In genomic region chrY:90719403-90720232, GRCm38 (mm10) we compare ENCODE assay signal across 34 mouse cellular contexts. TPM values are rescaled to one million over a fixed set of nuclear protein-coding genes. Genes with fewer than 3 reads are reported as not detected.
DNase-seq lines count a peak whose midpoint lies in the region; ATAC-seq and TF ChIP-seq lines count a peak whose summit lies in the region.
"Not testable (repeated sequence)": the region's sequence is repeated elsewhere in the genome, so short reads cannot be mapped to it uniquely, and the experiment has no call there.
"Had no signal": no experiment of that assay in that cellular context is flagged by ENCODE, and none has a peak within 500 bp of the region (broad histone marks: within the 10 kb centered on the region; RNA-seq: fewer than 3 reads in every experiment).

No protein-coding gene starts in this region.

- not testable (repeated sequence) for H3K9me3 ChIP-seq in ES-E14 (ENCODE audit: control insufficient read depth, insufficient read depth, low read depth, low read length); heart, embryonic 11.5 days (replicated peaks; ENCODE audit: control insufficient read depth, low read length)

- not testable (repeated sequence) for H3K79me2 ChIP-seq in myocyte (ENCODE audit: control insufficient read depth, insufficient read depth)

- H3K4me3 ChIP-seq in ES-E14 (ENCODE audit: insufficient read depth in 1 of 2, low read depth in 1 of 2, low read length in 2 of 2, poor library complexity in 1 of 2, severe bottlenecking in 1 of 2); heart, embryonic 11.5 days (ENCODE audit: low read depth, low read length); myocyte: not testable (repeated sequence)

- not testable (repeated sequence) for H3K27me3 ChIP-seq in heart, embryonic 11.5 days (ENCODE audit: control insufficient read depth, insufficient read depth, low read length); myocyte (ENCODE audit: control insufficient read depth, insufficient read depth, insufficient read length)

- peaks cover 14% of the 10 kb centered on the region for H3K36me3 ChIP-seq in ES-E14 (ENCODE audit: control insufficient read depth, insufficient read depth, low read length, poor library complexity, severe bottlenecking)
- not testable (repeated sequence) for H3K36me3 ChIP-seq in heart, embryonic 11.5 days (ENCODE audit: control insufficient read depth, insufficient read depth, low read length); myocyte (ENCODE audit: control insufficient read depth, insufficient read depth)

- DNase-seq in CD4-positive helper T cell, adult 2 months (ENCODE audit: low read depth, low spot score): peak; percentile 2
- DNase-seq in ES-E14 (ENCODE audit: low read depth, low spot score) (peak; percentile 98), ZHBTc4 (ENCODE audit: low read depth, low spot score) (peak; percentile 94)
- peak; percentile 0 for DNase-seq in embryo, embryonic 9.5 days (ENCODE audit: extremely low spot score)
- peak; percentile 1 for DNase-seq in yolk sac, embryonic 10.5 days (ENCODE audit: low spot score)

- H3K4me1 ChIP-seq in ES-E14 (ENCODE audit: control insufficient read depth in 2 of 2, insufficient read depth in 2 of 2, low read length in 2 of 2, poor library complexity in 1 of 2); heart, embryonic 11.5 days (ENCODE audit: control insufficient read depth, insufficient read depth, low read length): not testable (repeated sequence)

- 0 out of 2 replicates have a peak, but pooled peaks have one; percentile 26 for ATAC-seq in heart, embryonic 11.5 days (replicated peaks; ENCODE audit: insufficient number of reproducible peaks, low FRiP score, low TSS enrichment)

- not testable (repeated sequence) for H3ac ChIP-seq in myocyte (ENCODE audit: control insufficient read depth, insufficient read length)

- H3K9ac ChIP-seq in ES-E14 (ENCODE audit: insufficient read depth, low read depth, low read length, poor library complexity, severe bottlenecking); heart, embryonic 11.5 days (ENCODE audit: low read depth, low read length): not testable (repeated sequence)

- in situ Hi-C loops in ES-E14 (cut with MboI; ENCODE audit: low sequenced_read_pairs in 2 of 2, unreplicated experiment in 2 of 2): not testable (repeated sequence)

- H3K27ac ChIP-seq in ES-E14 (ENCODE audit: insufficient read depth, low read depth, low read length, poor library complexity, severe bottlenecking): peak overlapping the region; percentile 32; the same call in 1 of the 2 replicates
- not testable (repeated sequence) for H3K27ac ChIP-seq in heart, embryonic 11.5 days (ENCODE audit: low read depth, low read length)

- WGBS in heart, embryonic 11.5 days (ENCODE audit: insufficient replicate concordance): 76% methylated on average over 13 of the region's 13 CpGs

- TF ChIP-seq POLR2A in myocyte (IDR thresholded peaks at IDR 0.05; ENCODE audit: insufficient read length, low read depth): not testable (repeated sequence)

- H3K4me2 ChIP-seq in heart, embryonic 11.5 days: not testable (repeated sequence)
- peak overlapping the region; percentile 22 for H3K4me2 ChIP-seq in myocyte (ENCODE audit: low read depth)

RNA-seq across cellular contexts. Expression of gene Gm21860, which starts 35.0 kb away (rescaled TPM):
- not detected in 2 replicates for total RNA-seq in ES-E14 (2012; rRNA removed)
- not detected in 2 replicates for polyA plus RNA-seq in heart, embryonic 11.5 days (2014; fragmentation: Nextera tagmentation; extraction: Ambion mirVana)
- polyA plus RNA-seq in myocyte (2012; fragmentation: generic; extraction: Trizol): not detected
- total RNA-seq: adrenal gland, postnatal 10 days; gastrocnemius, adult 18-20 months; gastrocnemius, postnatal 25 days; heart, adult 18-20 months; heart, postnatal 4 days; layer of hippocampus, postnatal 36 days; left cerebral cortex, postnatal 4 days; megakaryocyte, adult 5-6 weeks; monocyte, adult 5-6 weeks; neutrophil, adult 5-6 weeks had no signal
- polyA plus RNA-seq: embryonic facial prominence, embryonic 10.5 days; embryonic facial prominence, embryonic 15.5 days; forebrain, embryonic 12.5 days; frontal cortex, adult 2 months; heart, embryonic 12.5 days; heart, postnatal 0 days; hindbrain, embryonic 13.5 days; intestine, postnatal 0 days; large intestine, adult 2 months; limb, embryonic 14.5 days; liver, embryonic 12.5 days; liver, postnatal 0 days; lung, embryonic 16.5 days; midbrain, embryonic 13.5 days; neural tube, embryonic 11.5 days; spleen, adult 2 months; thymus, adult 2 months had no signal

Comparison
In these comparisons a context has a peak if more than half of its experiments do, and no peak if none do; other contexts are left out.
1. DNase-seq: peak in every context shown above with its lines; median percentile 98 in ES-E14; 94 in ZHBTc4; 2 in CD4-positive helper T cell, adult 2 months; 1 in yolk sac, embryonic 10.5 days; 0 in embryo, embryonic 9.5 days.